Comparison of ENCODE assay signal across 8 mouse cellular contexts in genomic region chr7:105810280-105810876, GRCm38 (mm10). TPM values are rescaled to one million over a fixed set of nuclear protein-coding genes. Genes with fewer than 3 reads are reported as not detected.
DNase-seq lines count a peak whose midpoint lies in the region; ATAC-seq and TF ChIP-seq lines count a peak whose summit lies in the region.

No protein-coding gene starts in this region.

- ATAC-seq in neural tube, embryonic 14.5 days (ENCODE audit: low read depth) = peak; percentile 74

- DNase-seq in heart, adult 2 months = no peak
- DNase-seq in heart, postnatal 36 days = no peak
- no peak for DNase-seq in thymus, adult 2 months
- DNase-seq in thymus, postnatal 14 days = no peak
- peak; percentile 48 to 55 for DNase-seq in left cerebral cortex, postnatal 14 days (ENCODE audit: low spot score in 2 of 2)
- DNase-seq in layer of hippocampus, postnatal 14 days (ENCODE audit: low spot score in 2 of 2) = no peak
- no peak for DNase-seq in gastrocnemius, postnatal 25 days

- H3K4me3 ChIP-seq in heart, adult 2 months = peak overlapping the region; percentile 64
- peak overlapping the region; percentile 72 for H3K4me3 ChIP-seq in thymus, adult 2 months (ENCODE audit: control insufficient read depth, insufficient read depth, low read length)
- peak overlapping the region; percentile 76 for H3K4me3 ChIP-seq in neural tube, embryonic 14.5 days (ENCODE audit: low read depth, low read length)

- intact Hi-C loops in heart, adult 2 months (cut with DNase I) = loop anchor here (2.0 to 10.0 kb wide), 6 partner anchors 32 to 413 kb away; partner anchors contain the start of genes Arfip2, Gm45799, Ilk and Rrp8
- intact Hi-C loops in heart, postnatal 36 days (cut with DNase I) = loop anchor here (2.0 to 10.0 kb wide), 5 partner anchors 74 to 416 kb away; partner anchors contain the start of genes Arfip2, Cavin3, Gm45799 and Ilk
- intact Hi-C loops in left cerebral cortex, postnatal 14 days (cut with DNase I) = loop anchor here (2.0 to 5.0 kb wide), 2 partner anchors 74 to 158 kb away; partner anchors contain the start of genes Dnhd1, Ilk and Rrp8

- no peak for TF ChIP-seq CTCF in heart, adult 2 months (IDR thresholded peaks at IDR 0.05)
- TF ChIP-seq CTCF in thymus, adult 2 months (IDR thresholded peaks at IDR 0.05; ENCODE audit: borderline replicate concordance, control insufficient read depth, extremely low read depth, insufficient read depth, low read length, poor library complexity) = no peak

- peak overlapping the region; percentile 92 for H3K27ac ChIP-seq in heart, adult 2 months
- peak overlapping the region; percentile 2; the same call in 1 of the 2 replicates for H3K27ac ChIP-seq in thymus, adult 2 months (ENCODE audit: control insufficient read depth, insufficient read depth, low read length)
- H3K27ac ChIP-seq in neural tube, embryonic 14.5 days (ENCODE audit: low read depth, low read length) = peak overlapping the region; percentile 91

- no peaks in the 10 kb centered on the region for H3K9me3 ChIP-seq in neural tube, embryonic 14.5 days (ENCODE audit: control insufficient read depth, low read length)

- peaks cover 2% of the 10 kb centered on the region; the same call in 1 of the 2 replicates for H3K79me2 ChIP-seq in heart, adult 2 months (replicated peaks; ENCODE audit: control insufficient read depth, insufficient read depth, low read length)

- TF ChIP-seq POLR2A in heart, adult 2 months (IDR thresholded peaks at IDR 0.05; ENCODE audit: insufficient read depth, low read depth, low read length) = no peak
- no peak for TF ChIP-seq POLR2A in thymus, adult 2 months (IDR thresholded peaks at IDR 0.05; ENCODE audit: control insufficient read depth, extremely low read depth, insufficient read depth, low read length, poor library complexity)

- peak overlapping the region; percentile 55 for H3K4me2 ChIP-seq in neural tube, embryonic 14.5 days (ENCODE audit: low read depth, low read length)

- H3K4me1 ChIP-seq in heart, adult 2 months (ENCODE audit: control insufficient read depth, insufficient read depth, low read length) = peaks cover 8% of the 10 kb centered on the region
- peaks cover 7% of the 10 kb centered on the region for H3K4me1 ChIP-seq in thymus, adult 2 months (replicated peaks; ENCODE audit: control insufficient read depth, insufficient read depth, low read length)
- H3K4me1 ChIP-seq in neural tube, embryonic 14.5 days (ENCODE audit: control insufficient read depth, insufficient read depth, low read length) = peaks cover 5% of the 10 kb centered on the region; the same call in 1 of the 2 replicates

- 2% methylated on average over 37 of the region's 37 CpGs for WGBS in heart, adult 2 months
- WGBS in thymus, adult 2 months = 1% methylated on average over 37 of the region's 37 CpGs
- 5% methylated on average over 37 of the region's 37 CpGs for WGBS in neural tube, embryonic 14.5 days

- H3K36me3 ChIP-seq in heart, adult 2 months (ENCODE audit: control insufficient read depth, insufficient read depth, low read length) = peaks cover 20% of the 10 kb centered on the region
- 0 out of 2 replicates have a peak, but pooled peaks cover 5% of the 10 kb centered on the region for H3K36me3 ChIP-seq in thymus, adult 2 months (ENCODE audit: control insufficient read depth, insufficient read depth, low read length)
- no peaks in the 10 kb centered on the region; the same call in 1 of the 2 replicates for H3K36me3 ChIP-seq in neural tube, embryonic 14.5 days (ENCODE audit: control insufficient read depth, insufficient read depth, low read length)

- no peaks in the 10 kb centered on the region for H3K27me3 ChIP-seq in heart, adult 2 months (ENCODE audit: control insufficient read depth, insufficient read depth, low read length)
- H3K27me3 ChIP-seq in thymus, adult 2 months (ENCODE audit: control insufficient read depth, insufficient read depth, low read length) = no peaks in the 10 kb centered on the region
- no peaks in the 10 kb centered on the region for H3K27me3 ChIP-seq in neural tube, embryonic 14.5 days (ENCODE audit: control insufficient read depth, insufficient read depth, low read length)

- peak overlapping the region; percentile 94 for H3K9ac ChIP-seq in heart, adult 2 months (ENCODE audit: low read depth, low read length)
- H3K9ac ChIP-seq in neural tube, embryonic 14.5 days (replicated peaks; ENCODE audit: low read depth, low read length) = peak overlapping the region; percentile 76

- no peak for TF ChIP-seq EP300 in heart, adult 2 months (IDR thresholded peaks at IDR 0.05; ENCODE audit: insufficient read depth, low read depth, low read length)

RNA-seq across cellular contexts. Expression of gene Mrpl17, which starts 0.5 kb away (rescaled TPM):
- total RNA-seq in heart, adult 2 months (2021) = 100 to 1,000 TPM in 1 of 2 experiments, 10 to 100 TPM in 1; 93.1 to 133 TPM
- polyA plus RNA-seq in heart, adult 2 months (2012; rRNA removed) = 139 and 144 TPM in 2 replicates
- 100 to 1,000 TPM; 115 to 117 TPM for total RNA-seq in heart, postnatal 36 days (2021)
- polyA plus RNA-seq in thymus, adult 2 months (2012; rRNA removed) = 140 and 157 TPM in 2 replicates
- total RNA-seq in left cerebral cortex, postnatal 14 days (2021) = 100 to 1,000 TPM; 115 to 117 TPM
- 186 and 212 TPM in 2 replicates for polyA plus RNA-seq in neural tube, embryonic 14.5 days (2014; fragmentation: Nextera tagmentation; extraction: Ambion mirVana)
- 100 to 1,000 TPM; 121 to 126 TPM for total RNA-seq in layer of hippocampus, postnatal 14 days (2021)
- total RNA-seq in gastrocnemius, postnatal 25 days (2021) = 100 to 1,000 TPM in 1 of 2 experiments, 10 to 100 TPM in 1; 98.2 to 104 TPM

RNA-seq across cellular contexts. Expression of gene Dchs1, which starts 22.9 kb away (rescaled TPM):
- 1 to 10 TPM; 7.2 to 8.5 TPM for total RNA-seq in heart, adult 2 months (2021)
- 8.0 and 11.0 TPM in 2 replicates for polyA plus RNA-seq in heart, adult 2 months (2012; rRNA removed)
- total RNA-seq in heart, postnatal 36 days (2021) = 1 to 10 TPM; 8.6 to 9.8 TPM
- 2.0 and 2.1 TPM in 2 replicates for polyA plus RNA-seq in thymus, adult 2 months (2012; rRNA removed)
- 10 to 100 TPM; 16.4 to 18.7 TPM for total RNA-seq in left cerebral cortex, postnatal 14 days (2021)
- polyA plus RNA-seq in neural tube, embryonic 14.5 days (2014; fragmentation: Nextera tagmentation; extraction: Ambion mirVana) = 20.7 and 20.8 TPM in 2 replicates
- total RNA-seq in layer of hippocampus, postnatal 14 days (2021) = 10 to 100 TPM; 26.9 to 30.3 TPM
- 1 to 10 TPM; 4.3 to 5.3 TPM for total RNA-seq in gastrocnemius, postnatal 25 days (2021)

RNA-seq across cellular contexts. Expression of gene Tpp1, which starts 58.3 kb away (rescaled TPM):
- 10 to 100 TPM; 42.1 to 50.3 TPM for total RNA-seq in heart, adult 2 months (2021)
- 66.1 and 90.0 TPM in 2 replicates for polyA plus RNA-seq in heart, adult 2 months (2012; rRNA removed)
- 10 to 100 TPM; 44.7 to 47.5 TPM for total RNA-seq in heart, postnatal 36 days (2021)
- 134 and 153 TPM in 2 replicates for polyA plus RNA-seq in thymus, adult 2 months (2012; rRNA removed)
- total RNA-seq in left cerebral cortex, postnatal 14 days (2021) = 10 to 100 TPM; 43.8 to 46.5 TPM
- 39.2 and 52.7 TPM in 2 replicates for polyA plus RNA-seq in neural tube, embryonic 14.5 days (2014; fragmentation: Nextera tagmentation; extraction: Ambion mirVana)
- 10 to 100 TPM; 54.0 to 54.2 TPM for total RNA-seq in layer of hippocampus, postnatal 14 days (2021)
- total RNA-seq in gastrocnemius, postnatal 25 days (2021) = 10 to 100 TPM; 37.5 to 38.7 TPM

Comparison
In these comparisons a context has a peak if more than half of its experiments do, and no peak if none do; other contexts are left out.
1. DNase-seq: peak in left cerebral cortex, postnatal 14 days (2 of 2); none in heart, adult 2 months (0 of 2), heart, postnatal 36 days (0 of 2), thymus, adult 2 months (single experiment), thymus, postnatal 14 days (single experiment), layer of hippocampus, postnatal 14 days (0 of 2) and gastrocnemius, postnatal 25 days (single experiment).
2. H3K27ac ChIP-seq: peak in every context shown above with its lines; median percentile 92 in heart, adult 2 months; 91 in neural tube, embryonic 14.5 days; 2 in thymus, adult 2 months.
3. Peak in every context shown above with its lines, with median percentiles within 50 percentile points of each other: H3K4me3 ChIP-seq.